Mouse (Mus musculus) midbrain, embryonic 15.5 days (tissue): ENCODE measurements at regions not wholly inside any gene's neighbourhood (a gene's known extent, or its start where the extent isn't known, plus 50 kb on each side); places are given as distances from the start of the nearest gene placed in this dataset.
A peak's percentile ranks its signal among the peaks of the same experiment; 100 is the strongest.

Experiments
- ATAC-seq: fragments of 200-750 bp; cut with Nextera tagmentation; replicated peaks from 2 replicates; pipeline ENCODE4 v1.8.0; 2017; ENCODE audit warnings: moderate TSS enrichment
- H3K27ac ChIP-seq: fragments of 300-500 bp; sonication (generic); 2 replicates; pipeline ENCODE4 v1.5.1; 2015; ENCODE audit warnings: mild to moderate bottlenecking, inconsistent platforms
- H3K27me3 ChIP-seq: fragments of 300-500 bp; sonication (generic); replicated peaks from 2 replicates; pipeline ENCODE4 v1.6.1; 2015; ENCODE audit warnings: inconsistent platforms
- H3K36me3 ChIP-seq: fragments of 300-500 bp; sonication (generic); replicated peaks from 2 replicates; pipeline ENCODE4 v1.6.1; 2015; ENCODE audit warnings: inconsistent platforms
- H3K4me1 ChIP-seq: fragments of 300-500 bp; sonication (generic); 2 replicates; pipeline ENCODE4 v1.6.1; 2015; ENCODE audit warnings: inconsistent platforms
- H3K4me2 ChIP-seq: fragments of 300-500 bp; sonication (generic); 2 replicates; pipeline ENCODE4 v1.6.1; 2015; ENCODE audit warnings: inconsistent platforms, mild to moderate bottlenecking, moderate library complexity
- H3K4me3 ChIP-seq: fragments of 300-500 bp; sonication (generic); 2 replicates; pipeline ENCODE4 v1.5.1; 2015; ENCODE audit warnings: mild to moderate bottlenecking, inconsistent platforms
- H3K9ac ChIP-seq: fragments of 300-500 bp; sonication (generic); 2 replicates; pipeline ENCODE4 v1.6.1; 2015; ENCODE audit warnings: mild to moderate bottlenecking, inconsistent platforms
- H3K9me3 ChIP-seq: fragments of 300-500 bp; sonication (generic); 2 replicates; pipeline ENCODE4 v1.6.1; 2016; ENCODE audit warnings: inconsistent platforms
- WGBS: fragments of 180-500 bp; shearing (Covaris S2); methylation state at CpG from one replicate; pipeline ENCODE4 v1.1.7; 2015; ENCODE audit warnings: mixed read lengths; 5-methylcytosine and 5-hydroxymethylcytosine counted together

DNA sequence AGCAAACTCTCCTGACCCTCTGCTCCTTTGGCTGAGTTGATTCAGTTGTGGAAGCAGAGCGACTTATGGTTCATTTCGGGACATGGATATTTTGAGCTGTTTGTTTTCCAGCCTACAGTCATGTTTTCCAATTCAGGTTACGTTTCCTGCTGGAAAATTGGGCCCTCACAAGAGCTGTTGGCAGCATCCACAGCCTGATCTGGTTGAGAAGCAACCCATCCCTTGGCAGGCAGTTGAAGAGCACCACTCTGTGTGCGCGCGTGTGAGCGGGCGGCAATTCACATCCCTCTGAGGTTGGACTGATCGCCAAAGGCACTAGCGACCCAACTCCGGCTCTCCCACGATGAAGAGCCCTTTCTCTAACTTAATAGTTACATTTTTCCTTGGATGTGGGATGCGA, 457.1 kb downstream of the Tmem38b start:
- no peak for ATAC-seq
- no peaks in the 10 kb centered on the region for H3K4me1 ChIP-seq

DNA sequence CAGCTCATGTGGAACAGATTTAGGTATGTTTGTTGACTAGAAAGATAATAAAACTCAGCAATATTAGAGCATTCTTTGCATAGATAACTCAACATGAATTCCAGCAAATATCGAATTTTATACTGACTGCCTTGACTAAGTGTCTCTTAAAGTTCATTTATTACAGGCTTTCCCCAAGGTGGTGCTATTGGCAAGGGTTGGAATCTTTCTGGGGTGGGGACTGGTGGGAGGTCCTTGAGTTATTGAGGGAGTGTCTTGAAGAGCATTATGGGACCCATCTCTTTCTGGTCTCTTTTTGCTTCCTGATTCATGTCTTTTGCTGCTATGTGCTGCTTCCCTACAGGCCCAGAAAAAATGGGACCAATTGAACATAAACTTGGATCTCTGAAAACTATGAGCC, 488.0 kb downstream of the Tmem38b start:
- H3K27me3 ChIP-seq = no peaks in the 10 kb centered on the region
- no peak overlapping the region for H3K4me2 ChIP-seq
- H3K36me3 ChIP-seq = no peaks in the 10 kb centered on the region
- H3K9me3 ChIP-seq = no peaks in the 10 kb centered on the region
- no peaks in the 10 kb centered on the region for H3K4me1 ChIP-seq
- WGBS = 90% methylated on average over 1 of the region's 1 CpGs
- H3K4me3 ChIP-seq = no peak overlapping the region
- ATAC-seq = no peak
- no peak overlapping the region for H3K9ac ChIP-seq
- H3K27ac ChIP-seq = no peak overlapping the region

More for the DNA sequence above, 457.1 kb downstream of the Tmem38b start:
- Histone ChIP-seq H3K27me3 (no peaks in the 10 kb centered on the region), H3K9ac (no peak overlapping the region), H3K4me2 (no peak overlapping the region), H3K36me3 (no peaks in the 10 kb centered on the region), H3K27ac (no peak overlapping the region), H3K9me3 (no peaks in the 10 kb centered on the region), H3K4me3 (no peak overlapping the region)
- 95% methylated on average over 13 of the region's 13 CpGs for WGBS

DNA sequence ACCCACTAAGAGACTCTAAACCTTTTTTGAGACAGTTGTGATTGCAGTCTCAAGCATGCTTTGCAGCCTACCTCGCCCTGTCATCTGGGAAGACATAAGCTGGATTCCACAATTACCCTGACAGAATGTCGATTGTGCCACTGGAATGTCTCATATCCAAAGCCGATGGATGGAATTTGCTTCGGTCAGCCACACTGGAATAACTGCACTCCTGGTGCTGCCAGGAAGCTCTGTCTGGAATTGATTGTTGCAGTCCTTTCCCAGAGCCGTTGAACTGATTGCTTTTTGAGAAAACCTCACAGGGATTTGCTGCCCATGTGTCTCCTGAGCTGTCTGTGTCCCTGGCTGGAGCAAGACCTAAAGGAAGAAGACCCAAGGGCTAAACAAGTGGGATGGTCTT, 499.0 kb downstream of the Tmem38b start:
- no peak for ATAC-seq

DNA sequence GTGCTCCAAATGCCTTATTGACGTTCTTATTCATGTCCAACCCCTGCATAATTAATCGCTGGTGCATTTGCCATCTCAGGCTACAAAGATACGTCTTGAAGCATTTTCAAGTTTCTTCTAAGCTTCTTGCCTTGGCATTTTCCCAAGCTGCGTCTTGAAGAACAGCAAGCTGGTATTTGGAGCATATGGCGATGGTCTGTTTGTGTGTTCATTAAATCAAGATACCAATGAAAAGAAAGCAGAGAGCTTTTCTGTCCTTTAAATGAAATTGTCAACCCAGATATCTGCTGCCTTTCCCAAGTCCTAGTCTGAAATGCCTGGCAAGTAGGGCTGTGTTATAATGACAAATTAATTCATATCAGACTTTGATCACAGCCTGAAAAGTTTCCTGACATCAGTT, 502.4 kb downstream of the Tmem38b start:
- WGBS = 56% methylated on average over 5 of the region's 5 CpGs
- Histone ChIP-seq H3K27ac (peak overlapping the region; percentile 75), H3K4me1 (peaks cover 29% of the 10 kb centered on the region), H3K4me2 (no peak overlapping the region), H3K9ac (no peak overlapping the region), H3K27me3 (no peaks in the 10 kb centered on the region), H3K36me3 (no peaks in the 10 kb centered on the region), H3K4me3 (no peak overlapping the region), H3K9me3 (no peaks in the 10 kb centered on the region)
- no peak for ATAC-seq

More for the DNA sequence above, 499.0 kb downstream of the Tmem38b start:
- no peak overlapping the region for H3K9ac ChIP-seq
- WGBS = 71% methylated on average over 5 of the region's 5 CpGs
- no peaks in the 10 kb centered on the region for H3K9me3 ChIP-seq
- peaks cover 14% of the 10 kb centered on the region; the same call in 1 of the 2 replicates for H3K4me1 ChIP-seq
- no peak overlapping the region for H3K4me2 ChIP-seq
- H3K36me3 ChIP-seq = no peaks in the 10 kb centered on the region
- H3K4me3 ChIP-seq = no peak overlapping the region
- H3K27ac ChIP-seq = no peak overlapping the region
- H3K27me3 ChIP-seq = no peaks in the 10 kb centered on the region

DNA sequence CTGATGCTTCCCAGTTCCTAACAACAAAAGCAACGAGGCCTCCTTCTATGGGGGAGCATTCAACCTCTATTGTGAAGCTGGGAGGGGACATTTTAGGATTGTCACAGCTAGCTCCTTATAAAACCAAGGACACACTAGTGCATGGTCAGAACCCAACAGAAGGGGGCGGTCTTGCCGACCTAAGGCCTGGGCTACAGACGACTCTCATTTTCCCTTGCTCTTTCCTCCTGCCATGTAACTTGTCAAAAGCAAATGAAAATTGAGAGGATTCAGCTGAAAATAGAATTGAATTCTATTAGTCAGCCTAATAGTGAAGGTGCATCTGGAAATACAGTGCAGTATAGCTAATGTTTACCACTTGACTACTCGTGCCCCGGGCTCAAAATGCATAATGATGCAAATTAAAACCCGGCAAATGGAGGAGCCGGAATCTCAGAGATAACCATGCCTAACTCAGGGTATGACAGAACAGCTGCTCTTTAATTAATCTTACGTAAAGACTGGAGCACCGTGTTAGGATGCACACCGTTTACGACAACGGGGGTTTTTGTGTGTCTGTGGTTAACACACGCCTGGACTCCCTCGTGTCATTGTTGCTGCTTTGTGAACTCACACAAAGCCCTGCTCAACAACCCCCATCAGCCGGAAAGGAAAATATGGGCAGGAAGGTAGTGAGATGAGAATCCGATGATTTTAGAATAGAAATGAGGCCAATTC, 503.0 kb downstream of the Tmem38b start:
- H3K4me1 ChIP-seq = peaks cover 33% of the 10 kb centered on the region
- H3K36me3 ChIP-seq = no peaks in the 10 kb centered on the region
- peak overlapping the region; percentile 75 for H3K27ac ChIP-seq
- peak overlapping the region; percentile 38 for H3K4me2 ChIP-seq
- 30% methylated on average over 17 of the region's 17 CpGs for WGBS
- peak overlapping the region; percentile 29 for H3K9ac ChIP-seq
- ATAC-seq = peak; percentile 82
- H3K27me3 ChIP-seq = no peaks in the 10 kb centered on the region
- peak overlapping the region; percentile 6; the same call in 1 of the 2 replicates for H3K4me3 ChIP-seq
- no peaks in the 10 kb centered on the region for H3K9me3 ChIP-seq

DNA sequence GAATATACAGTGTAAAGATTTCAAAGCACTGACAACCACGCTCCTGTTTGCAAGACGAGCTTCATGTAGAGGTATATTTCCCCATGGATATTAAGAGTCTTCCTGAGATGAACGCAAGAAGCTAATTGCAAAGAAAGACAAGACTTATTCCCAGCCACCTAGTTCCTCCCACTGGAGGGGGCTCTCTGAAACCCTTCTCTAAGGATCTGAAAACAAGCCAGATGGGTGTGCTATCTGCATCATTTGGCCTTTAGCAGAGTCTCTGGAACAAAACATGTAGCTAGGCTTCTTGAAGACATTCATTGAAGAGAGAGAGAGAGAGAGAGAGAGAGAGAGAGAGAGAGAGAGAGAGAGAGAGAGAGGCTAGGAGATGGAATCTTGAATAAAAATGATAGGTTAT, 504.8 kb downstream of the Tmem38b start:
- ATAC-seq = no peak
- WGBS = 70% methylated on average over 3 of the region's 3 CpGs
- H3K4me3 ChIP-seq = no peak overlapping the region
- no peak overlapping the region for H3K27ac ChIP-seq
- H3K4me2 ChIP-seq = no peak overlapping the region
- H3K9ac ChIP-seq = no peak overlapping the region
- no peaks in the 10 kb centered on the region for H3K36me3 ChIP-seq
- H3K9me3 ChIP-seq = no peaks in the 10 kb centered on the region
- no peaks in the 10 kb centered on the region for H3K27me3 ChIP-seq
- peaks cover 33% of the 10 kb centered on the region for H3K4me1 ChIP-seq

DNA sequence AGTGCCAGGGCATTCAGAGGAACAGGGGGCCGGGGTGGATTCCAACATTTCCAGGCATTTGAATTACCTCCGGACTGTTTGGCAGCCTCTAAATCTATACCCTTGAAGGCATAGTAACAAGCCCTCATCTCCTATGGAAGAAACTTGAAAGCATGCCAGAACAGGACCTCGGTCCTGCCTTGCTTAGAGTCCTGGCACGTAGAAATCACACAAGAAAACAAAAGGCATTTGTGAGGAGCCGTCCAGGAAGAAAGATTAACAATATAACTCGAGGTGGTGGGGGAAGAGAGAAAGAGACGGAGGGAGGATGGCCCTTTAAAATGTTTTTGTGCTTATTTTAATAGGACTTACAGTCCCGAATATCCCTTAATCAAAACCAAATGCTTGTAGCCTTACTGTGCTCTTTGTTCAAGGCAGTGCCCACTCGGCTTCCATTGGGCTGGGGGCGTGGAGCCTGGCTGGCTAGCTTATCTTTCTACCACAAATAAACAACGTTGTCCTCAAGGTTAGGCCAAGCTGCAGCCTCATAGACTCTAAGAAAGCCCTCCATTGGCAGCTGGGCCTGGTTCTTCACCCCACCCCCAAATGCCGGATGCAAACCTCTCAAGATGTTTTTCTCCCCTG, 505.9 kb downstream of the Tmem38b start:
- Histone ChIP-seq H3K4me2 (no peak overlapping the region), H3K9ac (no peak overlapping the region), H3K4me1 (peaks cover 33% of the 10 kb centered on the region), H3K9me3 (no peaks in the 10 kb centered on the region), H3K27me3 (no peaks in the 10 kb centered on the region), H3K4me3 (no peak overlapping the region), H3K27ac (peak overlapping the region; percentile 51), H3K36me3 (no peaks in the 10 kb centered on the region)
- WGBS = 29% methylated on average over 12 of the region's 12 CpGs
- 0 out of 2 replicates have a peak, but pooled peaks have one; percentile 19 for ATAC-seq

DNA sequence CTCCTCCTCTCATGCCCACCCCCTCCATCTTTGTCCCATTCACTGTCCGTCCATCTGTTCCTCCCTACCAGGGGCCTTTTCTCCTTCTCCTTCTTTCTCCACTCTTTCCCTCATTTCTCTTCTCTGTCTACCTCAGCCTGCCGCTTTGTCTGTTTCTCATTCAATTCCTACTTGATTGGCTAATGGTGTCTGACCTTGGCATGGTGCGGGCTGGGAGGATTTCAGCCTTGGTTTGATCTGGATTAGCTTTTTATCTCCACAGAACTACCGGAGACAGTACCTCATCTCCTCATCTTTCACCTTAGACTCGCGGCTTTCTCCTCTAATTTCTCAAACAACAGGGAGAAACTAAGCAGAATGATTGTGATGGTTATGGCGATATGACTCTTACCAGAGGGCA, 506.4 kb downstream of the Tmem38b start:
- WGBS = 69% methylated on average over 7 of the region's 7 CpGs
- no peaks in the 10 kb centered on the region for H3K27me3 ChIP-seq
- H3K9me3 ChIP-seq = no peaks in the 10 kb centered on the region
- peak overlapping the region; percentile 51 for H3K27ac ChIP-seq
- no peak overlapping the region for H3K4me3 ChIP-seq
- no peaks in the 10 kb centered on the region for H3K36me3 ChIP-seq
- H3K4me2 ChIP-seq = no peak overlapping the region
- H3K4me1 ChIP-seq = peaks cover 33% of the 10 kb centered on the region
- ATAC-seq = no peak
- H3K9ac ChIP-seq = no peak overlapping the region

DNA sequence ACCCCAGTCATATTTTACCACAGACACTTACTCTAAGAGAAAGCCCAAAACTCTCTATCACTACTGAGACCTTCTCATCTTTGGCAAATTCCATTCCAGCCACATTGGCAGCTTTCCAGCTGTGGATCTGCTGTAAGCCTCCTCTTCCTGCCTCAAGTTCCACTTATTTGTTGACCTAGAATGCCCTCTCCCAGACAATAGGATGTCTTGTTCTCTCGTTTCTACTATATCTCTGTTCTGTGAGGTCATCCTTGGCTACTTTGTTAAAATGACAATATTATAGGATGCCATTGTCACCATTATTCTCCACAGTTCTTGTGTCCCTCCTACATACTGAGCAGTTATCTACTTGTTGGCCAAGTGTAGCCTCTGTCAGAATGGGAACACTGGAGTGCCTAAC, 512.7 kb downstream of the Tmem38b start:
- H3K27me3 ChIP-seq = no peaks in the 10 kb centered on the region
- H3K27ac ChIP-seq = no peak overlapping the region
- H3K9me3 ChIP-seq = no peaks in the 10 kb centered on the region
- H3K4me1 ChIP-seq = peaks cover 2% of the 10 kb centered on the region; the same call in 1 of the 2 replicates
- no peaks in the 10 kb centered on the region for H3K36me3 ChIP-seq
- no peak for ATAC-seq
- H3K9ac ChIP-seq = no peak overlapping the region
- H3K4me3 ChIP-seq = no peak overlapping the region
- H3K4me2 ChIP-seq = no peak overlapping the region
- 58% methylated on average over 1 of the region's 1 CpGs for WGBS

DNA sequence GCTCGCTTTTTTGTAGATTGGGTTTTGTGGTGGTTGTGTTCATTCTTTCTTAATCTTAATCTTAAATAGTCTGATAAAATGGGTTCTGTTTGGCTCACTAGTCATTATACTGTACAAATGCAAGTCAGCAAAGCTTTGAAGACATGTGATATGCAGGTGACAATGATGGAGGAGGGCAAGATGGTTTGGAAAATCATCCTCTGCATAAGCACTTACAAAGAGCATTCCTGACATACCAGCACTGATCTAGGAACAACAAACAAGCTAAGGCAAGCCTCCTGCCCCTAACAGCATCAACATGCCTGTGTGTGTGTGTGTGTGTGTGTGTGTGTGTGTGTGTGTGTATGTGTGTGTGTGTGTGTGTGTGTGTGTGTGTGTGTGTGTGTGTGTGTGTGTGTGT, 514.3 kb downstream of the Tmem38b start:
- 87% methylated on average over 1 of the region's 1 CpGs for WGBS
- ATAC-seq = no peak
- Histone ChIP-seq H3K27ac (no peak overlapping the region), H3K4me1 (no peaks in the 10 kb centered on the region), H3K4me3 (no peak overlapping the region), H3K9me3 (no peaks in the 10 kb centered on the region), H3K36me3 (no peaks in the 10 kb centered on the region), H3K4me2 (no peak overlapping the region), H3K27me3 (no peaks in the 10 kb centered on the region), H3K9ac (no peak overlapping the region)

DNA sequence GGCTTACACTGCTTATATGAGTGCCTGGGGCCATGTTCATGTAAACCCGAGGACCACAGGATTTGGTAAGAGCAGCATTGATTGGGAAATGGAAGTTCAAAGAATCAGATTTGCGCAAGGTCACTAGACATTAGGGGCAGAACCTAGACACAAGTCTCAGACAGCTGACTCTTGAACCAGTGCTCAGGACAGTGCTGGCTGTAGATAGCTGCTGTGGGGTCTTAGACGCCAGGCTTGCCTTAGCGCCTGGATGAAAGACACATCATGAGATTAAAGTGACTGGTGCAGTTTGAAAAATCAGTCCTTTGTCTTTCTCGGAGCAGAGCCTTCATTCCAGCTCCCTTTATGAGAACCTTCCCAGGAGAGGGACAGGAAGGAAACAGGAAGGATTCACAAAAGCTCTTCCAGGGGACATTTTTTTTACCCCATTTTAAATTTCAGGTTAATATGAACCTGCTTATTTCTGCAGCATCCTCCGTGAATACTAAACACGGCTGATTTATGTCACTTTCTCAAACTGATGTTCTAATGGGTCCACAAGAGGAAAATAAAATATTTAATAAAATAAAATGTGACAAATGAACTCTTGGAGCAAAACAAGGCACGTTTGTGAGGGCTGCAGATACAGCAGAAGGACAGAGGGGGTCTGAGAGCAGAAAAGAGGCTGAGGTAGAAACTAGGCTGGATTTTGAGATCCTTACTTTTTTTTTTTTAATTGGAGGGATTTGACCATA, 528.0 kb downstream of the Tmem38b start:
- 47% methylated on average over 8 of the region's 8 CpGs for WGBS
- Histone ChIP-seq H3K9me3 (no peaks in the 10 kb centered on the region), H3K27ac (no peak overlapping the region), H3K27me3 (no peaks in the 10 kb centered on the region), H3K4me1 (no peaks in the 10 kb centered on the region), H3K9ac (no peak overlapping the region), H3K4me2 (no peak overlapping the region), H3K36me3 (no peaks in the 10 kb centered on the region), H3K4me3 (no peak overlapping the region)
- no peak for ATAC-seq

DNA sequence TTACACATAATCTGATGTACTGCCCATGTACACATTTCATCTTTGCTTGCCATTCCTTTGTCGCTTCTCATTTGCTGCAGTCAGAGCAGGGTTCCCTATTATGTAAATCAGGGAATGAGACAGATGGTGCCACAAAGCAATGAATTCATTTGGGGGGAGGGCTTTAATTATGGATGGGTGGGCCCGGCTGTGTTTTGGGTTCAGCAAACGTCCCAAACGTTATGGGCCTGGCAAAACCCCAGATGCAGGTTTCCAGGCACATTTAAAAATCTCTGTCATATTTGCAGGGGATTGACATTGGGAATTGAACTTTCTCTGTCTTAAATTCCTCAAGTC, 528.5 kb downstream of the Tmem38b start:
- Histone ChIP-seq H3K4me2 (no peak overlapping the region), H3K27ac (no peak overlapping the region), H3K36me3 (no peaks in the 10 kb centered on the region), H3K9ac (no peak overlapping the region), H3K9me3 (no peaks in the 10 kb centered on the region), H3K27me3 (no peaks in the 10 kb centered on the region), H3K4me1 (no peaks in the 10 kb centered on the region), H3K4me3 (no peak overlapping the region)
- WGBS = 11% methylated on average over 4 of the region's 4 CpGs
- ATAC-seq = peak; percentile 58; the same call in 1 of the 2 replicates
